Mouse (Mus musculus) heart, adult 2 months (tissue): Measurements from ENCODE around the gene Lmo4. TPM values are rescaled to one million over a fixed set of nuclear protein-coding genes. Genes with fewer than 3 reads are reported as not detected.

ENCODE experiments used
- DNase-seq, 2 experiments: peaks; one replicate each; pipeline ENCODE4 v3.0.0; 2021
- H3K27ac ChIP-seq: fragments of 200-600 bp; 2 replicates; pipeline ENCODE4 v1.8.1; 2022
- H3K27me3 ChIP-seq: fragments of 200-500 bp; 2 replicates; pipeline ENCODE4 v1.6.1; 2012; ENCODE audit warnings: mild to moderate bottlenecking, low read length, inconsistent platforms, mixed read lengths; ENCODE audit not compliant: control insufficient read depth, insufficient read depth
- H3K36me3 ChIP-seq: fragments of 200-500 bp; 2 replicates; pipeline ENCODE4 v1.6.1; 2012; ENCODE audit warnings: low read length, inconsistent platforms; ENCODE audit not compliant: control insufficient read depth, insufficient read depth
- H3K4me1 ChIP-seq: fragments of 200-500 bp; 2 replicates; pipeline ENCODE4 v1.6.1; 2011; ENCODE audit warnings: low read length; ENCODE audit not compliant: control insufficient read depth, insufficient read depth
- H3K4me3 ChIP-seq: fragments of 200-600 bp; 2 replicates; pipeline ENCODE4 v1.8.1; 2022
- H3K79me2 ChIP-seq: fragments of 200-500 bp; replicated peaks from 2 replicates; pipeline ENCODE4 v1.6.1; 2012; ENCODE audit warnings: mild to moderate bottlenecking, inconsistent platforms, low read length, moderate library complexity, mixed read lengths; ENCODE audit not compliant: control insufficient read depth, insufficient read depth
- H3K9ac ChIP-seq: fragments of 200-500 bp; 2 replicates; pipeline ENCODE4 v1.6.1; 2012; ENCODE audit warnings: low read depth, mild to moderate bottlenecking, control low read depth, inconsistent platforms, low read length, mixed read lengths
- CTCF ChIP-seq: fragments of 200-600 bp; IDR thresholded peaks from 2 replicates; pipeline ENCODE4 v1.8.1; 2022; ENCODE audit warnings: antibody characterized with exemption, mild to moderate bottlenecking, moderate library complexity
- EP300 ChIP-seq: fragments of 200-500 bp; IDR thresholded peaks from 2 replicates; pipeline ENCODE4 v1.6.1; 2011; ENCODE audit warnings: low read depth, low read length, control low read depth; ENCODE audit not compliant: insufficient read depth
- POLR2A ChIP-seq: fragments of 200-500 bp; IDR thresholded peaks from 2 replicates; pipeline ENCODE4 v1.6.1; 2011; ENCODE audit warnings: mild to moderate bottlenecking, low read depth, low read length, control low read depth; ENCODE audit not compliant: insufficient read depth
- WGBS: fragments of 180-500 bp; shearing (Covaris S2); methylation state at CpG from one replicate; pipeline ENCODE4 v1.1.7; 2018; 5-methylcytosine and 5-hydroxymethylcytosine counted together
- intact Hi-C: fragments of 180-260 bp; cut with DNase I; formaldehyde crosslinking; loops from one replicate; pipeline ENCODE4 v1.15.1; 2025
- polyA plus RNA-seq: library from polyadenylated mRNA; depleted of rRNA; stranded (reverse); fragments of >200 nt; gene quantifications from 2 replicates; pipeline ENCODE4 v1.2.3, GENCODE M21; 2012
- total RNA-seq, 2 experiments: library from RNA; stranded (reverse); gene quantifications; 2 replicates each; pipeline ENCODE4 v1.2.3; 2021

Gene Lmo4
- total and polyA plus RNA-seq, 3 experiments = 29.0 to 34.3 (median 33.8) TPM

DNA sequence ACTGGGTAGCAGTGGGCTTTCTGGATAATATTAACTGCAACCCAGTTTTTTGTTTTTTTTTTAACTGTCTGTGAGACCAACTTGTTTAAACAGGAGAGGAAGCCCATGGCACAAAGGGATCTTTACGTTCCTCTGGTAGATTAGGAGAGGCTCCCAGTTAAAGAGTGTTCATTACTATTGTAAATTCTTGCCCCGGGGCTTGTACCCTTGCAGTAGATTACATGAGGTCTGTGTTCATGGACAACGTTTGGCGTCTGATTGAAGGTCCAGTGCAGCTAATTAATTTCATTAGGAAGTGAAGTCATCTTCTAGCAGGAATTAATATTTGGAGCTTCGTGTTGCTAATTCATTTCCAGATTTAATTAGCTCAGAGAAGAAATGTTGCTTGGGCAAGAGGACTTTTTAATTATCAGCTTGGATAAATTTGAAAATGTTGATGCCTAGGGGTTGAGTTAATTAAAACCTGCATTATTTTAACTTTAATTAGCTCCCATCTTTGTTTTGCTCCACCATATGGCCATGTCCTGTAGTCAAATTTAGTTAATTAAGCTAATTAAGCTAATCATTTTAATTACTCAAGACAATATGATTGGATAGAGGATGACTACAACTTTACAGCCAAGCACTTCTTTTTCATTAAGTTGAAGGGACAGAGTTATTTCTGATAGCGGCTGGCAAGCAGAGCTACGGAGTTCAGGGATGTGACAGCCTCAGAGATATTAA lies 31.0 kb downstream of the Lmo4 start:
- 71% methylated on average over 7 of the region's 7 CpGs for WGBS
- Histone ChIP-seq H3K4me3 (no peak overlapping the region), H3K4me1 (no peaks in the 10 kb centered on the region), H3K79me2 (no peaks in the 10 kb centered on the region), H3K27me3 (no peaks in the 10 kb centered on the region), H3K9ac (no peak overlapping the region), H3K36me3 (no peaks in the 10 kb centered on the region), H3K27ac (no peak overlapping the region)
- intact Hi-C loops = no loop called here
- no peak for TF ChIP-seq POLR2A
- no peak for TF ChIP-seq EP300
- no peak for TF ChIP-seq CTCF
- no peak for DNase-seq

GRCm38 (mm10) chr3:144173138-144173537 lies 31.9 kb downstream of the Lmo4 start:
- TF ChIP-seq EP300 (no peak), CTCF (no peak), POLR2A (no peak)
- intact Hi-C loops = no loop called here

DNA sequence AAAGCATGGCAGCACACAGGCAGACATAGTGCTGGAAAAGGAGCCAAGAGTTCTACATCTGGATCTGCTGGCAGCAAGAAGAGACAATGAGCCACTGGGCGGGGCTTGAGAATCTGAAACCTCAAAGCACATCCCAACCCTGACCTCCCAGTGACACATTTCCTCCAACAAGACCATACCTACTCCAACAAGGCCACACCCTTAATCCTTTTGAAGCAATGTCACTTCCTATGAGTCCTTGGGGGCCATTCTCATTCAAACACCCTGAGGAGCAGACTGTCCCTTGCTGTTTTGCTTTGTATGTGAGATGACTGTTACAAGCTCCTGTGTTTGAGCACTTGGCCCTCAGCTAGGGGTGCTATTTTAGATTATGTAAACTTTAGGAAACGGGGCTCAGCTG lies 33.3 kb downstream of the Lmo4 start:
- no peak overlapping the region for H3K9ac ChIP-seq
- no peak for TF ChIP-seq EP300
- no peak for TF ChIP-seq CTCF
- TF ChIP-seq POLR2A = no peak
- DNase-seq = no peak
- H3K36me3 ChIP-seq = no peaks in the 10 kb centered on the region
- H3K79me2 ChIP-seq = no peaks in the 10 kb centered on the region
- no peaks in the 10 kb centered on the region for H3K4me1 ChIP-seq
- H3K4me3 ChIP-seq = no peak overlapping the region
- H3K27ac ChIP-seq = no peak overlapping the region
- intact Hi-C loops = no loop called here
- 69% methylated on average over 2 of the region's 2 CpGs for WGBS
- no peaks in the 10 kb centered on the region for H3K27me3 ChIP-seq

More at GRCm38 (mm10) chr3:144173138-144173537, 31.9 kb downstream of the Lmo4 start:
- no peaks in the 10 kb centered on the region for H3K27me3 ChIP-seq
- H3K9ac ChIP-seq = no peak overlapping the region
- no peaks in the 10 kb centered on the region for H3K4me1 ChIP-seq
- 92% methylated on average over 11 of the region's 11 CpGs for WGBS
- no peaks in the 10 kb centered on the region for H3K36me3 ChIP-seq
- H3K79me2 ChIP-seq = no peaks in the 10 kb centered on the region
- H3K27ac ChIP-seq = no peak overlapping the region
- DNase-seq = no peak
- H3K4me3 ChIP-seq = no peak overlapping the region

DNA sequence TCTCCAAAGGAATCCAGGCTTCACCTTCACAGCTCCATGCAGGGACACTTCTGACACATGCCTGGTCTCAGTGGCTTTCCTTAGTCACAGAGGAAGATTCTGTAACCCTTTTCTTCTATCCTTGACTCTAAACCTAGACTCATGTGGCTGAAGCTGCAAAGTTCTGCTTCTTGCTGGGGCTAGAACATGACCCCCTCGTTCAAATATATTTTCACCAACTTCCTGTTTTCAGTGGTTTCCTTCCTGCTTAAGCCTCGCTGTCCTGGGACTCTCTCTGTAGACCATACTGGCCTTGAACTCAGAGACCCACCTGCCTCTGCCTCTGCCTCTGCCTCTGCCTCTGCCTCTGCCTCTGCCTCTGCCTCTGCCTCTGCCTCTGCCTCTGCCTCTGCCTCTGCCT lies 34.5 kb downstream of the Lmo4 start:
- no peaks in the 10 kb centered on the region for H3K27me3 ChIP-seq
- 48% methylated on average over 2 of the region's 2 CpGs for WGBS
- TF ChIP-seq EP300 (no peak), POLR2A (no peak), CTCF (no peak)
- DNase-seq = no peak
- no peaks in the 10 kb centered on the region for H3K4me1 ChIP-seq
- H3K79me2 ChIP-seq = no peaks in the 10 kb centered on the region
- no peak overlapping the region for H3K4me3 ChIP-seq
- intact Hi-C loops = no loop called here
- H3K36me3 ChIP-seq = no peaks in the 10 kb centered on the region
- no peak overlapping the region for H3K9ac ChIP-seq
- H3K27ac ChIP-seq = no peak overlapping the region

DNA sequence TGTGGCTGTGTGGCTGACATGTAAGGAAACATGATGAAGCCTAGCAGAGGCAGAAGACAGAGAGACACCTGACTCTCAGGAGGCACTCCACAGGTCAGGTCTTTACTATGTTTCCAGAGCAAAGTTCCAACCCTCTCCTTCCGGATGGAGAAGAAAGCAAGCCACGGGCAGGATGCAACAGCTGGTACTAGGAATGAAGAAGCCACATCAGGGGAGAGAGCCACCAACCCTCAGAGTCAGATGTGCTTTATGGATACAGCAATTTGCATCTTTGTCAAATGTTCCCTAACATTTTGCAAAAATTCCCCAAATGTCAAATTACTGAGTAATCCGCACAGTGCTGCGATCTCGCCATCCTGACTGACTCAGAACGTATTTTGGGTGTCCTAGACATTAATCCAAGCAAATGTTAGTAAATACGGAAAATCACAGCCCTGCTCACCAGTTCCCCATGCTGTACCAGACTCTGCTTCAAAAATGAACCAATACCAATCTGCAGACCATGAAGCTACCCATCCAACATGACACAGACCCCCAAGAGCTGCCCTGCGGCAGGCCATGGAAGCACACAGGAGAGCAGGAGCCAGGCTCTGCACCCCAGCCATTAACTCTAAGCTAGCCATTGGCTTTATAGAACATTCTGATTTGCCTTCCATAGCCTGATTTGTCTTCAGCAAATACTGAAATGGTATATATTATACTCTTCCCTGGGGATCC lies 38.4 kb downstream of the Lmo4 start:
- intact Hi-C loops = no loop called here
- H3K36me3 ChIP-seq = no peaks in the 10 kb centered on the region
- WGBS = 93% methylated on average over 8 of the region's 8 CpGs
- H3K79me2 ChIP-seq = no peaks in the 10 kb centered on the region
- no peak overlapping the region for H3K27ac ChIP-seq
- no peak for TF ChIP-seq POLR2A
- no peak for TF ChIP-seq EP300
- no peak for TF ChIP-seq CTCF
- no peaks in the 10 kb centered on the region for H3K27me3 ChIP-seq
- H3K9ac ChIP-seq = no peak overlapping the region
- no peak for DNase-seq
- H3K4me1 ChIP-seq = no peaks in the 10 kb centered on the region; the same call in 1 of the 2 replicates
- no peak overlapping the region for H3K4me3 ChIP-seq

DNA sequence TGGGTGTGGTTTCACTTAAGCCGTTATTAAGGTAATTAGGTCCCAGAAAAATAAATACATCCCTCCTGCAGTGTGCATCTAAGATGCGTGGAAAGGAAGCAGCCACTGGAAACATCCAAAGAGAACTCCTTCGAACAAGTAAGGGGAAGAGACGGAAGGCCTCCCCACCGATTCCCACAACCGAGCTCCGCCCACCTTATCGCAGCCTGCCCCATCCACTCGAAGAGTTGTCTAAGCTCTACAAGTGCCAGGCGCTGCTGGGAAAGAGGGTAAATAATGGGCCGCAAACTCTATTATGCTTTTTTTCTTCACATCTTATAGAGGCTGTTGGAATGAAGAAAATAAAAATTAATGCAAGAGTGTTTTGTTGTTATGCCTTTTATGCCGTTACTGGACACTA lies 39.6 kb downstream of the Lmo4 start:
- no peaks in the 10 kb centered on the region for H3K36me3 ChIP-seq
- TF ChIP-seq CTCF (no peak), POLR2A (no peak), EP300 (no peak)
- no peaks in the 10 kb centered on the region; the same call in none of the 2 replicates for H3K4me1 ChIP-seq
- no peaks in the 10 kb centered on the region for H3K27me3 ChIP-seq
- WGBS = 77% methylated on average over 12 of the region's 12 CpGs
- intact Hi-C loops = no loop called here
- no peak overlapping the region for H3K4me3 ChIP-seq
- H3K27ac ChIP-seq = no peak overlapping the region
- no peaks in the 10 kb centered on the region for H3K79me2 ChIP-seq
- H3K9ac ChIP-seq = no peak overlapping the region
- no peak for DNase-seq
